Mouse (Mus musculus): ENCODE data around the gene Zfp106. TPM values are rescaled to one million over a fixed set of nuclear protein-coding genes. Genes with fewer than 3 reads are reported as not detected.

Gene Zfp106
- polyA plus RNA-seq, 1 experiment from 2014 or later, result 32.5 TPM

DNA sequence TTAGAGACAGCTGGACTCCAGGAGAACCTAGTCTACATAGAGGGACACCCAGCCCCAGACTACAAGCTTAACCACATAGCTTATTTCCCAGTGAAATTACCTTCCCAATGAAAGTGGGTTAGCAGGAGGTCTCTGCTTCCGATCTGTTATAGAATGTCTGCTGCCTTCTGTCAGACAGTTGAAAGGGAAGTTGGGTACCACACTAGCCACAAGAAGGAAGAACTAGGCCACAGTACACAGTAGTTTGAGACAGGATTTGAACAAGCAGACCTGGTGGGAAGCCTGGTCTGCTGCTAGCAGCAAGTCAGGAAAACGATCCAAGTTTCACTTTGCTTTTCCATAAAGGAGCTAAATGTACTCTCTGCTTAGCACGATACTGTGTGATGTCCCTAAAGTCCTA lies 94.4 kb downstream of the Zfp106 start:
- no peak for TF ChIP-seq CTCF (IDR thresholded peaks at IDR 0.05; ENCODE audit: low read depth)
- Histone ChIP-seq H3K27ac (no peak overlapping the region), H3K4me1 (replicated peaks; ENCODE audit: insufficient read depth, low read length) (no peaks in the 10 kb centered on the region), H3K4me2 (ENCODE audit: low read length) (no peak overlapping the region), H3K9ac (ENCODE audit: low read depth, low read length) (no peak overlapping the region), H3K27me3 (ENCODE audit: insufficient read depth, low read length) (no peaks in the 10 kb centered on the region), H3K36me3 (ENCODE audit: insufficient read depth, low read length) (no peaks in the 10 kb centered on the region), H3K4me3 (replicated peaks; ENCODE audit: low read depth, low read length) (no peak overlapping the region), H3K9me3 (replicated peaks; ENCODE audit: low read length) (no peaks in the 10 kb centered on the region)
- no peak for DNase-seq (ENCODE audit: low spot score)
- ATAC-seq (replicated peaks; ENCODE audit: low FRiP score, low read depth), result no peak
- 87% methylated on average over 3 of the region's 3 CpGs for whole genome bisulfite sequencing

DNA sequence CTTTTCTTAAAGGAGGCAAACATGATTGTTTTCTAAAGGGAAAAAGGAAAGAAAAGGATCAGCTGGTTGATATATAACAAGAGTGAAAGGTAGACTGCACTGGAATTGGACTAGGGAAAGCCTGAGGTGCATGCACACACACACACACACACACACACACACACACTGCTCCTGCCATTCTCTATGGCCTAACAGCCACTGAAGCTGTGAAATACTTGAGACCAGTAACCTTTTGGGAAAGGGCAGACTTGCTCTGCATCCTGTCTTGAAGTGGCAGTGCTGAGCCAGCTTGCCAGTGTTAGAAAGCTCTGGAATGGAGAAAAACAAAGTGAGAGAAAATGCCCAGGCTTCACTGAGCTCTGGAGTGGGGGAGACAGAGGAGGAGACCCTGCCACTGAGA lies 95.6 kb downstream of the Zfp106 start:
- no peak for TF ChIP-seq CTCF (IDR thresholded peaks at IDR 0.05; ENCODE audit: low read depth)
- no peak for ATAC-seq (replicated peaks; ENCODE audit: low FRiP score, low read depth)
- no peaks in the 10 kb centered on the region for H3K9me3 ChIP-seq (replicated peaks; ENCODE audit: low read length)
- H3K9ac ChIP-seq (ENCODE audit: low read depth, low read length), result no peak overlapping the region
- H3K36me3 ChIP-seq (ENCODE audit: insufficient read depth, low read length), result no peaks in the 10 kb centered on the region
- DNase-seq (ENCODE audit: low spot score), result no peak
- H3K27ac ChIP-seq, result no peak overlapping the region
- H3K27me3 ChIP-seq (ENCODE audit: insufficient read depth, low read length), result no peaks in the 10 kb centered on the region
- no peak overlapping the region for H3K4me3 ChIP-seq (replicated peaks; ENCODE audit: low read depth, low read length)
- no peak overlapping the region for H3K4me2 ChIP-seq (ENCODE audit: low read length)
- H3K4me1 ChIP-seq (replicated peaks; ENCODE audit: insufficient read depth, low read length), result no peaks in the 10 kb centered on the region

DNA sequence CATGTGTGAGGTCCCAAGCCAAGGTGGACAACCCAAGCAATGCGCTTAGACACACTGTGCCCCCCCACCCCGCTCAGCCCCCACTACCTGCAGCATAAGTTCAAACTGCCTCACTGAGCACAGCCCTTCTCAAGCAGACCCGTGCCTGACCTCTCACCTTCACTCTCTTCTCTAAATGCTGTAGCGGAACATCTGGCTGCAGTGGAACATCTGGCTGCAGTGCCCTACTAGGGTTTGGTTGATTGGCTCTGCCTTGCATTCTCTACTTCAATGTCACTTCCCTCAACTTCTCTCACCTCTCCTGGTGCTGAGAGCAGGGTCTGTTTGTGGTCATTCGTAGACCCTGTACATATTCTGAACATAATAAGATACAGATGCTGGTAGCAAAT lies 98.3 kb downstream of the Zfp106 start:
- Histone ChIP-seq H3K4me3 (replicated peaks; ENCODE audit: low read depth, low read length) (no peak overlapping the region), H3K36me3 (ENCODE audit: insufficient read depth, low read length) (no peaks in the 10 kb centered on the region), H3K9me3 (replicated peaks; ENCODE audit: low read length) (no peaks in the 10 kb centered on the region), H3K4me2 (ENCODE audit: low read length) (no peak overlapping the region), H3K27me3 (ENCODE audit: insufficient read depth, low read length) (no peaks in the 10 kb centered on the region), H3K9ac (ENCODE audit: low read depth, low read length) (no peak overlapping the region), H3K27ac (no peak overlapping the region), H3K4me1 (replicated peaks; ENCODE audit: insufficient read depth, low read length) (no peaks in the 10 kb centered on the region)
- no peak for TF ChIP-seq CTCF (IDR thresholded peaks at IDR 0.05; ENCODE audit: low read depth)
- ATAC-seq (replicated peaks; ENCODE audit: low FRiP score, low read depth) (no peak), DNase-seq (ENCODE audit: low spot score) (no peak)
- WGBS, result 82% methylated on average over 5 of the region's 5 CpGs

DNA sequence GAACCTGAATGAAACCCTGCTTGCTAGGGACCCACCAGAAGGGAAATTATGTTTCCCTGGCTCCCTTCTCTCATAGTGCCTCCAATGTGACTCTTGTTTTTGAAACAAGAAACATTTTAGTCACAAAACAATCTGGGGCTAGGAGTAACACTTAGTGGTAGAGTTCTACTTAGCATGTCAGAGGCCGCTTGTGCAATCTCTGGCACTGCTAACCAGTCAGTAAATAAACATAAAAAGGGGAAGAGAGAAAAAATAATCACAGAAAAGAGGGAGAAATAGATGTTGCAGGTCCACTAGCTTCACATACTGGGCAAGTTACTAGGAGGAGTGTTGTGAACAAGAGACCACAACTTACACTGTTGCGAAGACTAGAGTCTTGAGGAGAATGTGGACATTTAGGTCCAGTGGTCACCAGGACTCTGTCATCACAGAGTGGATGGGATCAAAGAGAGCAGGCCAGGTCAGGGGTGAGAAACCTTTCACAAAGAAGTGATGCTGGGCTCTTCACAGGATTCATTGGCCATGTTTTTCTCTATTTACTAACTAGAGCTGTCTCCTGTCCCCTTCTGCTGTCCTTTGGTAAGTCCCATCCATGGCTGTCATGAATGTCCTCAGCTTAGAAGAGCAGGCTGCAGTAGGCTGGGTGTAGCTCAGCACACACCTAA lies 98.8 kb downstream of the Zfp106 start:
- no peak overlapping the region for H3K4me3 ChIP-seq (replicated peaks; ENCODE audit: low read depth, low read length)
- no peak for TF ChIP-seq CTCF (IDR thresholded peaks at IDR 0.05; ENCODE audit: low read depth)
- H3K27ac ChIP-seq, result no peak overlapping the region
- ATAC-seq (replicated peaks; ENCODE audit: low FRiP score, low read depth), result no peak
- H3K9me3 ChIP-seq (replicated peaks; ENCODE audit: low read length), result no peaks in the 10 kb centered on the region
- WGBS, result 96% methylated on average over 2 of the region's 2 CpGs
- H3K27me3 ChIP-seq (ENCODE audit: insufficient read depth, low read length), result no peaks in the 10 kb centered on the region
- DNase-seq (ENCODE audit: low spot score), result no peak
- H3K4me1 ChIP-seq (replicated peaks; ENCODE audit: insufficient read depth, low read length), result no peaks in the 10 kb centered on the region
- H3K4me2 ChIP-seq (ENCODE audit: low read length), result no peak overlapping the region
- H3K36me3 ChIP-seq (ENCODE audit: insufficient read depth, low read length), result no peaks in the 10 kb centered on the region
- no peak overlapping the region for H3K9ac ChIP-seq (ENCODE audit: low read depth, low read length)

DNA sequence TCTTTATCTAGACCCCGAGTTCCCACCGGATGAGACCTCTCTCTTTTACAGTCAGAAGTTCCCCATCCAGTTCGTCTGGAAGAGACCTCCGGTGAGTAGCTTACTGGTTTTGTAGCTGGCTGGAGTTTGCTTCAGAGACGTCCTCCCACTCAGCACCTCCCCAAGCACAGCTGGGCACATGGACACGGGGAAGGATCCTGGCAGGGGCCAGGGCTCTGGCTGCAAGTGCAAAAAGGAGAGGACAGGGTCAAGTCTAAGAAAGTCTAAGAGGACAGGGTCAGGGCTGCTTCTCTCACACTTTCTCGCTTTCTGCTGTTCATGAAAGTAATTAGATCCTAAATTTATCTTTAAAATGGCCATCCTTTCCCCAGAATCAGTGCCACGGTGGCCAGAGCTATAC lies 99.6 kb downstream of the Zfp106 start:
- ATAC-seq (replicated peaks; ENCODE audit: low FRiP score, low read depth) (no peak), DNase-seq (ENCODE audit: low spot score) (no peak)
- 66% methylated on average over 8 of the region's 8 CpGs for whole genome bisulfite sequencing
- no peak overlapping the region for H3K9ac ChIP-seq (ENCODE audit: low read depth, low read length)
- H3K4me1 ChIP-seq (replicated peaks; ENCODE audit: insufficient read depth, low read length), result no peaks in the 10 kb centered on the region
- TF ChIP-seq CTCF (IDR thresholded peaks at IDR 0.05; ENCODE audit: low read depth), result no peak
- no peaks in the 10 kb centered on the region for H3K36me3 ChIP-seq (ENCODE audit: insufficient read depth, low read length)
- H3K27ac ChIP-seq, result no peak overlapping the region
- no peaks in the 10 kb centered on the region for H3K9me3 ChIP-seq (replicated peaks; ENCODE audit: low read length)
- H3K4me3 ChIP-seq (replicated peaks; ENCODE audit: low read depth, low read length), result no peak overlapping the region
- H3K4me2 ChIP-seq (ENCODE audit: low read length), result no peak overlapping the region
- no peaks in the 10 kb centered on the region for H3K27me3 ChIP-seq (ENCODE audit: insufficient read depth, low read length)

DNA sequence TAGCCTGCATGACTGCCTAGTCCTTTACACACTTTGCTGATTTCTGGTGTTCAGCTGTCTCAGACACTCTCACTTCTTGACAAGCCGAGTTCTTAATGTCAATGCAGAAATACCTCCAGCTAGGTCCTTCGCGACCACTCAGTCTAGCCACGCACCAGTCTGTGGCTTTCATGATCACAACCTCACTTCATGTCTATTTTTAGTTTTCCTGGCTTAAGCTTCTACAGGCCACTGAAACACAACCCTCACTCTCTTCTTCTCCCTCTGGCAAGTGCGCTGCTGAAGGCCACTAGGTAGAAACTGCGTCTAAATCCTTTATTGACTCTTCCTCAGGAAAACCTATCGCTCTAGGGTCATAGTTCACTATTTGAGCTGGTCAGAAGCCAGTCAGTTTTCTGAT lies 100.3 kb downstream of the Zfp106 start:
- WGBS, result 84% methylated on average over 7 of the region's 7 CpGs
- H3K4me3 ChIP-seq (replicated peaks; ENCODE audit: low read depth, low read length), result no peak overlapping the region
- no peak for ATAC-seq (replicated peaks; ENCODE audit: low FRiP score, low read depth)

DNA sequence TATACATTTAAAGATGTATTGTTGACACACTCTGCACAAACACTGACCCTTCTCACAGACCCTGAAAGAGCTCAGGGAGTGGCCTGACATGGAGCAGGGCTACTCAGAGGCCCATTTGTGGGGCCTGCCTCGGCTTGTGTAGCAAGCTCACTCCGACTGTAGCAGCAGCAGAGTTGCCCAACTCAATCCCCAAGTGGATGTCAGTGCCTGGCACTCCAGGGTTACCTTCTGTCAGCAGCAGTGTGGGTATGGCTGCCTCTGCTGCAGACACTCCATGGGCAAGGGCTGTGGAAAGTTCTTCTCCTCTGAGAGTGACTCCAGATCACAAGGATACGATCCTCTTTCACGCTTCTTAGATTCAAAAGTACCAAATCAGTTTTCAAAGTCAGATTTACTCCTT lies 103.4 kb downstream of the Zfp106 start:
- TF ChIP-seq CTCF (IDR thresholded peaks at IDR 0.05; ENCODE audit: low read depth), result no peak
- Histone ChIP-seq H3K9me3 (replicated peaks; ENCODE audit: low read length) (no peaks in the 10 kb centered on the region), H3K4me1 (replicated peaks; ENCODE audit: insufficient read depth, low read length) (no peaks in the 10 kb centered on the region), H3K9ac (ENCODE audit: low read depth, low read length) (no peak overlapping the region), H3K27ac (no peak overlapping the region), H3K27me3 (ENCODE audit: insufficient read depth, low read length) (no peaks in the 10 kb centered on the region), H3K4me2 (ENCODE audit: low read length) (no peak overlapping the region), H3K4me3 (replicated peaks; ENCODE audit: low read depth, low read length) (no peak overlapping the region), H3K36me3 (ENCODE audit: insufficient read depth, low read length) (no peaks in the 10 kb centered on the region)
- ATAC-seq (replicated peaks; ENCODE audit: low FRiP score, low read depth), result no peak
- DNase-seq (ENCODE audit: low spot score), result no peak
- WGBS, result 89% methylated on average over 4 of the region's 4 CpGs

More for the DNA sequence above, 100.3 kb downstream of the Zfp106 start:
- no peaks in the 10 kb centered on the region for H3K9me3 ChIP-seq (replicated peaks; ENCODE audit: low read length)
- DNase-seq (ENCODE audit: low spot score), result no peak
- H3K9ac ChIP-seq (ENCODE audit: low read depth, low read length), result no peak overlapping the region
- no peaks in the 10 kb centered on the region for H3K4me1 ChIP-seq (replicated peaks; ENCODE audit: insufficient read depth, low read length)
- no peak overlapping the region for H3K27ac ChIP-seq
- no peaks in the 10 kb centered on the region for H3K36me3 ChIP-seq (ENCODE audit: insufficient read depth, low read length)
- no peaks in the 10 kb centered on the region for H3K27me3 ChIP-seq (ENCODE audit: insufficient read depth, low read length)
- no peak overlapping the region for H3K4me2 ChIP-seq (ENCODE audit: low read length)
- no peak for TF ChIP-seq CTCF (IDR thresholded peaks at IDR 0.05; ENCODE audit: low read depth)

Other genes with a start within 250 kb of the Zfp106 start
- 0.07 TPM in 1 of 2 replicates, not detected in the other for gene Pla2g4f, start 249.7 kb downstream of the Zfp106 start, polyA plus RNA-seq (2015; fragmentation: Nextera tagmentation; extraction: Ambion mirVana)
- gene Vps39, start 210.7 kb downstream of the Zfp106 start, polyA plus RNA-seq (2015; fragmentation: Nextera tagmentation; extraction: Ambion mirVana), result 13.9 and 15.2 TPM in 2 replicates
- gene Ganc, start 159.9 kb downstream of the Zfp106 start, polyA plus RNA-seq (2015; fragmentation: Nextera tagmentation; extraction: Ambion mirVana), result 13.5 and 13.7 TPM in 2 replicates
- gene Tmem87a, start 159.7 kb downstream of the Zfp106 start, polyA plus RNA-seq (2015; fragmentation: Nextera tagmentation; extraction: Ambion mirVana), result 10.4 and 12.0 TPM in 2 replicates
- 1.6 and 2.0 TPM in 2 replicates for gene Capn3, start 107.8 kb downstream of the Zfp106 start, polyA plus RNA-seq (2015; fragmentation: Nextera tagmentation; extraction: Ambion mirVana)
- gene Snap23, start 3.8 kb upstream of the Zfp106 start, polyA plus RNA-seq (2015; fragmentation: Nextera tagmentation; extraction: Ambion mirVana), result 36.3 and 39.5 TPM in 2 replicates
- gene Haus2, start 45.5 kb upstream of the Zfp106 start, polyA plus RNA-seq (2015; fragmentation: Nextera tagmentation; extraction: Ambion mirVana), result 14.1 and 18.4 TPM in 2 replicates
- 19.2 and 20.8 TPM in 2 replicates for gene Lrrc57, start 45.7 kb upstream of the Zfp106 start, polyA plus RNA-seq (2015; fragmentation: Nextera tagmentation; extraction: Ambion mirVana)
- gene Stard9, start 65.3 kb upstream of the Zfp106 start, polyA plus RNA-seq (2015; fragmentation: Nextera tagmentation; extraction: Ambion mirVana), result 4.3 and 4.5 TPM in 2 replicates

All from kidney, postnatal 0 days (tissue).